Mouse (Mus musculus): ENCODE data around the gene Wwp2. TPM values are rescaled to one million over a fixed set of nuclear protein-coding genes. Genes with fewer than 3 reads are reported as not detected.

Gene Wwp2
- polyA plus RNA-seq, 1 experiment from 2014 or later, result 33.2 TPM

- H3K9ac ChIP-seq, result no peak overlapping the region
- no peaks in the 10 kb centered on the region for H3K27me3 ChIP-seq (replicated peaks)
- no peak overlapping the region for H3K4me3 ChIP-seq (replicated peaks)
- H3K4me1 ChIP-seq, result no peaks in the 10 kb centered on the region
- no peak for ATAC-seq (ENCODE audit: insufficient read depth, low FRiP score, low read depth)
- H3K9me3 ChIP-seq, result no peaks in the 10 kb centered on the region
- no peak overlapping the region for H3K4me2 ChIP-seq
- 90% methylated on average over 8 of the region's 8 CpGs for WGBS
- H3K27ac ChIP-seq, result no peak overlapping the region
- 0 out of 2 replicates have a peak, but pooled peaks cover 4% of the 10 kb centered on the region for H3K36me3 ChIP-seq
Measured at GRCm38 (mm10) chr8:107483250-107483649, 47.1 kb downstream of the Wwp2 start.

- Histone ChIP-seq H3K9ac (no peak overlapping the region), H3K4me1 (peaks cover 13% of the 10 kb centered on the region), H3K36me3 (0 out of 2 replicates have a peak, but pooled peaks cover 4% of the 10 kb centered on the region), H3K4me2 (no peak overlapping the region), H3K27me3 (replicated peaks) (no peaks in the 10 kb centered on the region), H3K4me3 (replicated peaks) (no peak overlapping the region), H3K9me3 (no peaks in the 10 kb centered on the region), H3K27ac (no peak overlapping the region)
- no peak for ATAC-seq (ENCODE audit: insufficient read depth, low FRiP score, low read depth)
Measured at GRCm38 (mm10) chr8:107484956-107485355, 48.8 kb downstream of the Wwp2 start.

GRCm38 (mm10) chr8:107488551-107488950 lies 52.4 kb downstream of the Wwp2 start:
- Histone ChIP-seq H3K27ac (peak overlapping the region; percentile 37; the same call in 1 of the 2 replicates), H3K9ac (no peak overlapping the region), H3K27me3 (replicated peaks) (no peaks in the 10 kb centered on the region), H3K4me1 (peaks cover 16% of the 10 kb centered on the region), H3K4me2 (no peak overlapping the region), H3K4me3 (replicated peaks) (no peak overlapping the region), H3K9me3 (no peaks in the 10 kb centered on the region), H3K36me3 (no peaks in the 10 kb centered on the region)
- 80% methylated on average over 4 of the region's 4 CpGs for WGBS
- ATAC-seq (ENCODE audit: insufficient read depth, low FRiP score, low read depth), result no peak

GRCm38 (mm10) chr8:107489086-107489485 lies 52.9 kb downstream of the Wwp2 start:
- Histone ChIP-seq H3K4me1 (peaks cover 16% of the 10 kb centered on the region), H3K9ac (no peak overlapping the region), H3K36me3 (no peaks in the 10 kb centered on the region), H3K9me3 (no peaks in the 10 kb centered on the region), H3K4me2 (no peak overlapping the region), H3K27me3 (replicated peaks) (no peaks in the 10 kb centered on the region), H3K27ac (peak overlapping the region; percentile 60), H3K4me3 (replicated peaks) (no peak overlapping the region)
- no peak for ATAC-seq (ENCODE audit: insufficient read depth, low FRiP score, low read depth)
- WGBS, result 53% methylated on average over 4 of the region's 4 CpGs

GRCm38 (mm10) chr8:107489921-107490320 lies 53.8 kb downstream of the Wwp2 start:
- Histone ChIP-seq H3K9ac (no peak overlapping the region), H3K9me3 (no peaks in the 10 kb centered on the region), H3K36me3 (no peaks in the 10 kb centered on the region), H3K27ac (peak overlapping the region; percentile 60), H3K27me3 (replicated peaks) (no peaks in the 10 kb centered on the region), H3K4me3 (replicated peaks) (no peak overlapping the region), H3K4me2 (no peak overlapping the region), H3K4me1 (peaks cover 16% of the 10 kb centered on the region)
- peak; percentile 69; the same call in 1 of the 2 replicates for ATAC-seq (ENCODE audit: insufficient read depth, low FRiP score, low read depth)
- 11% methylated on average over 5 of the region's 5 CpGs for WGBS

GRCm38 (mm10) chr8:107490649-107491048 lies 54.5 kb downstream of the Wwp2 start:
- no peaks in the 10 kb centered on the region for H3K36me3 ChIP-seq
- no peak overlapping the region for H3K4me2 ChIP-seq
- H3K9ac ChIP-seq, result no peak overlapping the region
- H3K9me3 ChIP-seq, result no peaks in the 10 kb centered on the region
- ATAC-seq (ENCODE audit: insufficient read depth, low FRiP score, low read depth), result no peak
- no peaks in the 10 kb centered on the region for H3K27me3 ChIP-seq (replicated peaks)
- no peak overlapping the region for H3K4me3 ChIP-seq (replicated peaks)
- WGBS, result 57% methylated on average over 2 of the region's 2 CpGs
- H3K27ac ChIP-seq, result no peak overlapping the region
- peaks cover 20% of the 10 kb centered on the region for H3K4me1 ChIP-seq

- Histone ChIP-seq H3K36me3 (no peaks in the 10 kb centered on the region), H3K9me3 (no peaks in the 10 kb centered on the region), H3K9ac (no peak overlapping the region), H3K4me2 (no peak overlapping the region), H3K27me3 (replicated peaks) (no peaks in the 10 kb centered on the region), H3K4me1 (peaks cover 25% of the 10 kb centered on the region), H3K27ac (peak overlapping the region; percentile 18; the same call in 1 of the 2 replicates), H3K4me3 (replicated peaks) (no peak overlapping the region)
- 41% methylated on average over 4 of the region's 4 CpGs for WGBS
- ATAC-seq (ENCODE audit: insufficient read depth, low FRiP score, low read depth), result no peak
Measured at GRCm38 (mm10) chr8:107491212-107491611, 55.0 kb downstream of the Wwp2 start.

- H3K27me3 ChIP-seq (replicated peaks), result no peaks in the 10 kb centered on the region
- no peaks in the 10 kb centered on the region for H3K36me3 ChIP-seq
- H3K9ac ChIP-seq, result no peak overlapping the region
- no peak overlapping the region for H3K4me2 ChIP-seq
- H3K4me3 ChIP-seq (replicated peaks), result no peak overlapping the region
- H3K9me3 ChIP-seq, result no peaks in the 10 kb centered on the region
- H3K27ac ChIP-seq, result peak overlapping the region; percentile 18; the same call in 1 of the 2 replicates
- peaks cover 25% of the 10 kb centered on the region for H3K4me1 ChIP-seq
- ATAC-seq (ENCODE audit: insufficient read depth, low FRiP score, low read depth), result no peak
Measured at GRCm38 (mm10) chr8:107491831-107492230, 55.7 kb downstream of the Wwp2 start.

- Histone ChIP-seq H3K9me3 (no peaks in the 10 kb centered on the region), H3K9ac (no peak overlapping the region), H3K4me3 (replicated peaks) (no peak overlapping the region), H3K4me1 (peaks cover 28% of the 10 kb centered on the region), H3K4me2 (no peak overlapping the region), H3K27ac (no peak overlapping the region), H3K27me3 (replicated peaks) (no peaks in the 10 kb centered on the region), H3K36me3 (no peaks in the 10 kb centered on the region)
- ATAC-seq (ENCODE audit: insufficient read depth, low FRiP score, low read depth), result no peak
- WGBS, result 85% methylated on average over 5 of the region's 5 CpGs
Measured at GRCm38 (mm10) chr8:107492802-107493201, 56.6 kb downstream of the Wwp2 start.

GRCm38 (mm10) chr8:107495425-107495824 lies 59.3 kb downstream of the Wwp2 start:
- H3K4me3 ChIP-seq (replicated peaks), result no peak overlapping the region
- no peaks in the 10 kb centered on the region for H3K9me3 ChIP-seq
- no peaks in the 10 kb centered on the region for H3K27me3 ChIP-seq (replicated peaks)
- peaks cover 15% of the 10 kb centered on the region; the same call in 1 of the 2 replicates for H3K4me1 ChIP-seq
- H3K9ac ChIP-seq, result no peak overlapping the region
- no peak overlapping the region for H3K4me2 ChIP-seq
- 44% methylated on average over 9 of the region's 9 CpGs for WGBS
- H3K27ac ChIP-seq, result peak overlapping the region; percentile 73
- H3K36me3 ChIP-seq, result no peaks in the 10 kb centered on the region
- ATAC-seq (ENCODE audit: insufficient read depth, low FRiP score, low read depth), result peak; percentile 83

GRCm38 (mm10) chr8:107497708-107498107 lies 61.5 kb downstream of the Wwp2 start:
- H3K4me3 ChIP-seq (replicated peaks), result no peak overlapping the region
- ATAC-seq (ENCODE audit: insufficient read depth, low FRiP score, low read depth), result no peak

GRCm38 (mm10) chr8:107498390-107498789 lies 62.2 kb downstream of the Wwp2 start:
- no peak overlapping the region for H3K4me2 ChIP-seq
- no peaks in the 10 kb centered on the region for H3K27me3 ChIP-seq (replicated peaks)
- no peaks in the 10 kb centered on the region for H3K36me3 ChIP-seq
- 0 out of 2 replicates have a peak overlapping the region, but pooled peaks have one; percentile 11 for H3K27ac ChIP-seq
- no peak for ATAC-seq (ENCODE audit: insufficient read depth, low FRiP score, low read depth)
- no peak overlapping the region for H3K9ac ChIP-seq
- H3K4me3 ChIP-seq (replicated peaks), result no peak overlapping the region
- no peaks in the 10 kb centered on the region for H3K9me3 ChIP-seq
- peaks cover 17% of the 10 kb centered on the region for H3K4me1 ChIP-seq
- WGBS, result 68% methylated on average over 1 of the region's 1 CpGs

More at GRCm38 (mm10) chr8:107497708-107498107, 61.5 kb downstream of the Wwp2 start:
- Histone ChIP-seq H3K4me2 (no peak overlapping the region), H3K27ac (no peak overlapping the region), H3K36me3 (no peaks in the 10 kb centered on the region), H3K4me1 (peaks cover 15% of the 10 kb centered on the region; the same call in 1 of the 2 replicates), H3K9me3 (no peaks in the 10 kb centered on the region), H3K9ac (no peak overlapping the region), H3K27me3 (replicated peaks) (no peaks in the 10 kb centered on the region)
- 83% methylated on average over 6 of the region's 6 CpGs for WGBS

- Histone ChIP-seq H3K9ac (no peak overlapping the region), H3K27me3 (replicated peaks) (no peaks in the 10 kb centered on the region), H3K4me2 (no peak overlapping the region), H3K4me1 (peaks cover 21% of the 10 kb centered on the region), H3K4me3 (replicated peaks) (no peak overlapping the region), H3K9me3 (no peaks in the 10 kb centered on the region), H3K27ac (0 out of 2 replicates have a peak overlapping the region, but pooled peaks have one; percentile 11), H3K36me3 (no peaks in the 10 kb centered on the region)
- 58% methylated on average over 8 of the region's 8 CpGs for WGBS
- ATAC-seq (ENCODE audit: insufficient read depth, low FRiP score, low read depth), result no peak
Measured at GRCm38 (mm10) chr8:107498806-107499205, 62.6 kb downstream of the Wwp2 start.
